Mouse (Mus musculus) cerebellum, adult (tissue): ENCODE measurements at regions not wholly inside any gene's neighbourhood (a gene's known extent, or its start where the extent isn't known, plus 50 kb on each side); places are given as distances from the start of the nearest gene placed in this dataset.

Experiments
- ATAC-seq: cut with Nextera tagmentation; 2 replicates; pipeline ENCODE4 v1.9.2; 2017; ENCODE audit warnings: mild to moderate bottlenecking, moderate library complexity, mixed read lengths; ENCODE audit not compliant: insufficient number of reproducible peaks, low FRiP score, low TSS enrichment

DNA sequence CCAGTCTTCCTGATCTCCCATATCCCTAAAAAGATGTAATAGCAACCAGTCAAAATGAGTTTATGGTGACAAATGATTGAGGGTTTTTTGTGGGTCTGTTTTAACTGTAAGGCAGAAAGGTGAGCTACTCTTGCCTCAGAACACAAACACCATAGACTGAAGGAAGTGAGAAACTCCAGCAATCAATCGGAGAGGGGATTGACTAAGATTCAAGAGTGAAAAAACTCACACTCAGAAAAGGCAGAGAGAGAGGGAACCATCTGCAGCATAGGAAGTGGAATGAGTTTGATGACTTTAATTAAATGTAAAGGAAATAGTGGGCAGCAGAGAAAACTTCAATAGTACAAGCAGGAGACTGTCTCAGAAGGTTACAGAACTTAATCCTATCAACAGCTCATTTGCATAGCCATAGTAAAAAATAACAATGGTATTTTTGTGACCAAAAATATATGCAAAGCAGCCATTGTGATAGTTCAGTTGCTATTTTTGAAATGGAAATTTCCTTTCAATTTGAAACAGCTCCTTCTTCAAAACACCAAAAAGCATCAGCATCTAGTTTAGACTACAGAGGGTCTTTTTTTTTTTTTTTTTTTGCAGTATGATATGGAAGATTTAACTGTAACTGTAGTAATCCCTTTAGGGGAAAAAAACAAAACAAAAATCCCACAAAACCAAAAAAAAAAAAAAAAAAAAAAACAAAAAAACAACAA is 442.9 kb upstream of the Tenm2 start:
- ATAC-seq: no peak

- no peak for ATAC-seq
These were observed 435.6 kb upstream of the Tenm2 start for GRCm38 (mm10) chr11:37671320-37671719.

DNA sequence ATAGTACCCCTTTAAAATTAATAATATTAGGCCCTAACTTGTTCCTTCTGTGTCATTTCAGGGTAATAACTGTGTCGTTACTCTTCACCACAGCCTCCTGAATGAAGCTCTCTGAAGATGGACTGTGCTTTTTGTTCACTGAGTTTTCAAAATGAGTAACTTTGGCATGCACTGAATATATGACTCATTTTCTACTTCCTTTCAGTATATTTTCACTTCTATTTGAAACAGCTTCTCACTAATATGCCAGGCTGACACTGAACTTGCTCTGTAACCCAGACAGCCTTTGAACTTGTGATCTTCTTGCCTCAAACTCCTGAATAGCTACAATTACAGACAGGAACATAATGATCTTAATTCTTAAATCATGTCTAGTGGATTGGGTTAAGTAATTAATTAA is 431.2 kb upstream of the Tenm2 start:
- ATAC-seq: no peak

- ATAC-seq: no peak
These were observed 414.3 kb upstream of the Tenm2 start for GRCm38 (mm10) chr11:37650095-37650494.

DNA sequence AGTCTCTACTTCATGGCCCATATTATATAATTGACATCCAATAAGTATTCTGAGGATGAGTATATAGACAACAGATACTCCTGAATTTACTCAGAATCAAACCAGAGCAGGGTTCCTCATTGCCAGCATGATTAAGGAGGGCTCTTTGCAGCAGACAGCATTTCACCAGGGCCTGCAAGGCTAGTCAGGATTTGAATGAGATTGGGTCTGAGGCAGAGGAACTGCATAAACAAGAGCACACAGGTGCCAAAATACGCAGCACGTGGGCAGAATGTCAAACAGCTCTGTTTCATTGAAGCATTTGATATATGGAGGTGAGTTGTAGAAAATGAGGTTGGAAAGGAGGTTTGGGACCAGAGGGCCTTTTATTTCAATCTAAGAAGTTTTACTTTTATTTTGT is 387.5 kb upstream of the Tenm2 start:
- ATAC-seq: no peak

DNA sequence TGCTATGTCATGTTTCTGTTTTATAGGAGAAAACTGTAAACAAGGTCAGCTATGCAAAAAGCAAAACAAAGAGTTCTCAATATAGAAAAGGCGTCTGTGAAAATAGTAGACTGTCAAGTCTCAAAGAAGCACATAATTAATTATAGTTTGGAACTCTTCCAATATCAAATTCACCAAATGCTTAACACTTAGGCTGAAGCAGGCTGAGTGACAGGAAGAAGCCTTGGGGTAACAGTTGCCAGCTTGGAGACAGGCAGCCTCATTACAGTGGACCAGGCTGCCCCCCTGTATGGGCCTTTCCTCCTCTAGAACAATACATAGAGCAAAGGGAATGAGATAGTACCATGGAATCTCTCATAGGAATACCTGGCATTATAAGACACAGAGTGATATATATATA is 364.8 kb upstream of the Tenm2 start:
- no peak for ATAC-seq

GRCm38 (mm10) chr11:37582236-37582635 is 346.5 kb upstream of the Tenm2 start:
- ATAC-seq: no peak

DNA sequence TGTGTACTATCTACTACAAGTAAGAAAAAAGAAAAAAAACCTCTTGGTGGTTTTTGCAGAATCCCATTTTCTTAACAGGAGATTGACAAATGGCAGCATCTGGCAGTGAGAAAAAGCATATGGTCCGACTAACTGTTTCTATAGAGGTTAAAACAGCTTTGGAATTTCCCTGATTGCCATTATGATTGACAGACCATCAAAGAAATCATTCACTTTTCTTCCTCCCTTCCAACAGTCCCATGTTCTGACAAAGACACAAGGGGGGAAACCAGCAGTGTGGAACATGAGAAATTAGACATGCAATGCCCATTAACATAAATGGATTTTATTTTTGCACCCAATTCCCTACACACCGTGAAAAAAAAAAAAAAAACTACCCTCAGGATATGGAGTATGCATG is 297.9 kb upstream of the Tenm2 start:
- ATAC-seq: no peak

DNA sequence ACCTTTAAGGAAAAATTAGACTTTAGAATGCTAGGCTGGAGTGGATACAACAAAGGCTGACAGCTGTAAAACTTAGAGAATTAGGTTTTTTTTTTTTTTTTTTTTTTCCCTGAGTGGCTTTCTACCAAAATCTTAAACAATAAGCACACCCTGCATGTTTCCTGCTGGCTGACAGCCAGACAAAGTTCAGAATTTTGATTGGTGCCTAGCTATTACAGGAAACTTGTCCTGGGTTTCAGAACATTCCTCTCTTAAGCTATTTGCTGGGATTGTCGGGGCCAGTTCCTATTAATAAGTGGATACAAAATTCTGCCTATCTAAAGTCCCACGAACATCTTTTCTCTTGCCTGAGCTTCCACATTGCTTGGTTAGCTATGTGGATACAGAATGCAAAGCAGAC is 296.7 kb upstream of the Tenm2 start:
- no peak for ATAC-seq

DNA sequence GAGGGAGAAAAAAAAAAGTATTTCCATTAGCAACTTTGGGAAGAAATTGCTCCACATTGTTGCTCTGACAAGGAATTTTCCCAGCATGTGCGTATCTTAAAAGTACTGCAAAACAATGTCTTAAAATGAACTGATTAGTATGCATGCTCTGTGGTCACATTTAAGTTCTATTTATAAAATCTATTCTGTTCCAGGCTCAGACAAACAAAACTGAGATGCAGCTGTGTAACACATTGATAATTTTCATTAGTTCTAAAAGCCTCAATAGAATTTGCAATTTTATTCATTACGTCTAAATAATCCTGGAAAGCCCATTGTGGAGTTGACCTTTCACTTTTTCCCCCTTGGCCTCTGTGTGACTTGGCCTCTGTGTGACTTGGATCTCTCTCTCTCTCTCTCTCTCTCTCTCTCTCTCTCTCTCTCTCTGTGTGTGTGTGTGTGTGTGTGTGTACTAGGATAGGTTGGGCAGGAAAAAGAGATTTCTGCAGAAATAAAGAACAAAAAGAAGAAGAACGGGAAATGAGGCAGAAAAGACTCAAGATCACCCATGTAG is 262.8 kb upstream of the Tenm2 start:
- ATAC-seq: no peak

- ATAC-seq: no peak
These were observed 262.1 kb upstream of the Tenm2 start for GRCm38 (mm10) chr11:37497874-37498273.

GRCm38 (mm10) chr11:37480236-37480635 is 244.5 kb upstream of the Tenm2 start:
- ATAC-seq: no peak

GRCm38 (mm10) chr11:37478970-37479482 is 243.3 kb upstream of the Tenm2 start:
- no peak for ATAC-seq

DNA sequence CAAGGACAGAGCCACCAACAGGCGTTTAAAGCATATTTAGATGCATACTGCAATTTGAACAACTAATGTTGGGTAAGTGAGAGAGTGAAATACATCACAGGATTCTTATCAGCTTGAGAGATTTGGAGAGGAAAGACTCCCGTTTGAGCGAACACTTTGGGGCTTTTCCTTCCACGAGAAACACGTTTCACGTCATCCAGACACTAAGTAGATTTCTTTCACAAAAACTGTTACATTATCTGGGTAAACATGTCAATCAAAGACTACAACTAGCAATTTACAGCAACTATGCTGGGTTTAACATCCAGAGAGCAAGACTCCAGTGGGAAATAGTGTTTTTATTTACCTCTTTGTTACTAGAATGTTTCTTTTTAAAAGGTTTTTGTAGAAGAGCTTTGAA is 238.3 kb upstream of the Tenm2 start:
- no peak for ATAC-seq

- no peak for ATAC-seq
These were observed 228.1 kb upstream of the Tenm2 start for GRCm38 (mm10) chr11:37463658-37464420.

GRCm38 (mm10) chr11:37462375-37462774 is 226.6 kb upstream of the Tenm2 start:
- no peak for ATAC-seq

GRCm38 (mm10) chr11:37447361-37447760 is 211.6 kb upstream of the Tenm2 start:
- no peak for ATAC-seq

DNA sequence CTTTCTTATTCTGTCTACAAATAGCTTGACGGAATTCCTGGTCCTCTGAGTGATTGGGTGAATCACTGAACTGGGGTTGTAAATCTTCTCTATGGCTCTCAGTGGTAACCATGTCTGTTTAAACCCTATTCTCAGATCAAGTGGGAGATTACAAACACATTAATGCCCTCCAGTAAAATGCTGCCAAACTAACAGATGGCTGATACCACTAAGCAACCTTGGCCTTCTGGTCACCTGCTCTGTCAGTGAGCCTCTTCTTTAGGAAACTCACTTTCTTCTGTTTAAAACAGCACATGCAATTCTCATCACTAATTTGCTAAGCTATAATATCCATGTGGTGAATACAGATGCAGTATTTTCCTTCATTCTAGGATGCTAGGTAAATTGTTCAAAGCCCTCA is 210.9 kb upstream of the Tenm2 start:
- no peak for ATAC-seq

DNA sequence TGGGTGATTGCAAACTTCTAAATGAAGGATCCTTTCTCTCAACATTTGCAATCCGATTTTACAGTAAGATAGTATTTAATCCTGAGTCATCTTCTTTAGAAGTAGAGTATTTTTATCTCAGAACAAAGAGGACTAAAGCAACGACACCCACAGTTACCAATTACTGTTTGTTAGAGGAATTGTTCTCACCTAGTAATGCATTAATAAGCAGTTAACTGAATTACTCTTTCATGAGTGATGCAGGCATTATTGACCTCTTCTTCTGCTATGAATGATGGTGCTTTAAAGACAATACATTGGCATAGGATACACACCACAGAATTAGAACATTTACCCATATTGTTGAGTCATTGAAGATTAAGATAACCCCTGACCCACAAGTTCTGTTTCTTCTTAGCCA is 207.0 kb upstream of the Tenm2 start:
- ATAC-seq: no peak

DNA sequence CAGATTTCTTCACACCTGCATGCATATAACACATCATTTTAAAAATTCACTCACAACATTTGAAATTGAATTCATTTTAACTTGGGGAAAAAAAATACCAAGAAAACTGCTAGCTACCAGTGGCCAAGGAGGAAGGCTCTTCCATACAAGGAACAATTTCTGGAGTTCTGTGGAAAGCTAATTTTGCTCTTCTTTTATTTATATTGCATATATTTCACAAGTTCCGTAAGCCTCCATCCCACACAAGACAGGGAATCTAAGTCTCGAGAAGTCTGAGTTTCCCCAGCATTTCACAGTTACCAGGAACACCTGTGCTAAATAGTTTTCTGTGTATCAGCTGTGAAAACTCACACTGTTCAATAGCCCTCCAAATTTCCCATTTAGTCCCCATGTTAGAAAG is 198.8 kb upstream of the Tenm2 start:
- no peak for ATAC-seq

DNA sequence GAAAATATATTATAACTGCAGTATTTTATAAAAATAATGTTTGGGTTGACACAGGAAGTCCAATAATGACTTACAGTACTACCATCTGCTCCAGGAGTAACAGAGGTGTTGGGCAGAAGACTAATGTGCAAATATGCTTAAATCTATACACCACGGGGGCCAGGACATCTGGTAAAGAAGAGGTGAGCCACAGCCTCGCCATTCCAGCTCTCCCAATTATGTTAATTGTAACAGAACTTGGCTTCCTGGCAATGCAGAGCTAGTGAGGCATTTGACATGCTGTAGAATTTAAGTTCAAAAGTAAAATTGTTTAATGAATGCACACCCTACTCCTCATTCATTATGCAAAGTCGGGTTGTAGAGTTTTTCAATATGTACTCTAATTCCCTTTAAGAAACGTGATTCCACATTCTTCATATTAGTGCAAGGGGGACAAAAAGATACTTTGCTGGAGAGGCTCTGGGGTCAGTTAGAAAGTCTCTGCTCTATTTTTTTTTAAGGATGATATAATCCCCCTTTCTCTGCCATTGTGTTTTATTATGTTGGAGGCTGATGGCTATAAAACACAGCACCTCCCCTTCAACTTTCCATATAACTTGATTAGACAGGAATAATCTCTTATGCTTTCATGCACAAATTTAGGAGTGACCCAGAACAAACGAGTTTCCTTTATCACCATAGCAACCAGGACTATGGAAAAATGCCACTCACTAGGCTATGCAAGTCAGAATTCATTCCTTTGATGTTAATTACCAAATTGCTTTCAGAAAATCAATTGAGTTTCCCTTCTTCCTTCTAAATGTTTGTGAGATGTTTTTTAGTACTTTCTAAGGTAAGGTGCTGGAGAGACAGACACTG is 188.8 kb upstream of the Tenm2 start:
- no peak for ATAC-seq
